Mouse (Mus musculus): Measurements from ENCODE around the gene Frmd8. TPM values are rescaled to one million over a fixed set of nuclear protein-coding genes. Genes with fewer than 3 reads are reported as not detected.

Frmd8 gene
- polyA plus RNA-seq, 1 experiment from 2014 or later: 21.2 TPM

Other genes starting within 250 kb of the Frmd8 start
- gene Rela, start 237.8 kb downstream of the Frmd8 start, polyA plus RNA-seq (2014; fragmentation: Nextera tagmentation; extraction: Ambion mirVana): 40.9 and 41.4 TPM in 2 replicates
- 19.0 and 19.4 TPM in 2 replicates for gene Sipa1, start 211.6 kb downstream of the Frmd8 start, polyA plus RNA-seq (2014; fragmentation: Nextera tagmentation; extraction: Ambion mirVana)
- 14.9 and 17.4 TPM in 2 replicates for gene Map3k11, start 186.5 kb downstream of the Frmd8 start, polyA plus RNA-seq (2014; fragmentation: Nextera tagmentation; extraction: Ambion mirVana)
- gene Pcnx3, start 186.4 kb downstream of the Frmd8 start, polyA plus RNA-seq (2014; fragmentation: Nextera tagmentation; extraction: Ambion mirVana): 29.1 and 32.2 TPM in 2 replicates
- not detected in 2 replicates for gene Kcnk7, start 170.9 kb downstream of the Frmd8 start, polyA plus RNA-seq (2014; fragmentation: Nextera tagmentation; extraction: Ambion mirVana)
- 5.8 and 6.1 TPM in 2 replicates for gene Ehbp1l1, start 149.0 kb downstream of the Frmd8 start, polyA plus RNA-seq (2014; fragmentation: Nextera tagmentation; extraction: Ambion mirVana)
- gene Fam89b, start 145.6 kb downstream of the Frmd8 start, polyA plus RNA-seq (2014; fragmentation: Nextera tagmentation; extraction: Ambion mirVana): 147 and 152 TPM in 2 replicates
- 3.0 and 9.7 TPM in 2 replicates for gene Ltbp3, start 134.4 kb downstream of the Frmd8 start, polyA plus RNA-seq (2014; fragmentation: Nextera tagmentation; extraction: Ambion mirVana)
- gene Scyl1, start 103.9 kb downstream of the Frmd8 start, polyA plus RNA-seq (2014; fragmentation: Nextera tagmentation; extraction: Ambion mirVana): 65.8 and 66.6 TPM in 2 replicates
- 1.5 TPM in 2 replicates for gene Slc25a45, start 2.5 kb upstream of the Frmd8 start, polyA plus RNA-seq (2014; fragmentation: Nextera tagmentation; extraction: Ambion mirVana)
- 4.7 and 5.1 TPM in 2 replicates for gene Tigd3, start 18.9 kb upstream of the Frmd8 start, polyA plus RNA-seq (2014; fragmentation: Nextera tagmentation; extraction: Ambion mirVana)
- 209 and 218 TPM in 2 replicates for gene Dpf2, start 37.7 kb upstream of the Frmd8 start, polyA plus RNA-seq (2014; fragmentation: Nextera tagmentation; extraction: Ambion mirVana)
- 1.5 and 2.2 TPM in 2 replicates for gene Cdc42ep2, start 49.5 kb upstream of the Frmd8 start, polyA plus RNA-seq (2014; fragmentation: Nextera tagmentation; extraction: Ambion mirVana)
- gene Pola2, start 88.9 kb upstream of the Frmd8 start, polyA plus RNA-seq (2014; fragmentation: Nextera tagmentation; extraction: Ambion mirVana): 109 and 111 TPM in 2 replicates
- not detected in 2 replicates for gene Slc22a20, start 110.9 kb upstream of the Frmd8 start, polyA plus RNA-seq (2014; fragmentation: Nextera tagmentation; extraction: Ambion mirVana)
- gene Capn1, start 140.6 kb upstream of the Frmd8 start, polyA plus RNA-seq (2014; fragmentation: Nextera tagmentation; extraction: Ambion mirVana): 3.6 and 4.5 TPM in 2 replicates
- gene Syvn1, start 171.3 kb upstream of the Frmd8 start, polyA plus RNA-seq (2014; fragmentation: Nextera tagmentation; extraction: Ambion mirVana): 30.3 and 32.2 TPM in 2 replicates
- 95.3 and 98.6 TPM in 2 replicates for gene Mrpl49, start 182.5 kb upstream of the Frmd8 start, polyA plus RNA-seq (2014; fragmentation: Nextera tagmentation; extraction: Ambion mirVana)
- gene Fau, start 182.6 kb upstream of the Frmd8 start, polyA plus RNA-seq (2014; fragmentation: Nextera tagmentation; extraction: Ambion mirVana): 894 and 914 TPM in 2 replicates
- 37.8 and 40.3 TPM in 2 replicates for gene Znhit2, start 185.9 kb upstream of the Frmd8 start, polyA plus RNA-seq (2014; fragmentation: Nextera tagmentation; extraction: Ambion mirVana)
- 21.6 and 25.2 TPM in 2 replicates for gene Tm7sf2, start 193.1 kb upstream of the Frmd8 start, polyA plus RNA-seq (2014; fragmentation: Nextera tagmentation; extraction: Ambion mirVana)
- gene Vps51, start 202.0 kb upstream of the Frmd8 start, polyA plus RNA-seq (2014; fragmentation: Nextera tagmentation; extraction: Ambion mirVana): 50.7 and 52.1 TPM in 2 replicates
- gene Tmem262, start 204.8 kb upstream of the Frmd8 start, polyA plus RNA-seq (2014; fragmentation: Nextera tagmentation; extraction: Ambion mirVana): not detected in 2 replicates
- 2.1 and 2.9 TPM in 2 replicates for gene Gm28374, start 207.0 kb upstream of the Frmd8 start, polyA plus RNA-seq (2014; fragmentation: Nextera tagmentation; extraction: Ambion mirVana)
- gene Zfpl1, start 209.7 kb upstream of the Frmd8 start, polyA plus RNA-seq (2014; fragmentation: Nextera tagmentation; extraction: Ambion mirVana): 73.5 and 82.1 TPM in 2 replicates
- 60.5 and 63.8 TPM in 2 replicates for gene Cdca5, start 209.7 kb upstream of the Frmd8 start, polyA plus RNA-seq (2014; fragmentation: Nextera tagmentation; extraction: Ambion mirVana)
- 0.70 TPM in 1 of 2 replicates, not detected in the other for gene AC131692.1, start 219.1 kb upstream of the Frmd8 start, polyA plus RNA-seq (2014; fragmentation: Nextera tagmentation; extraction: Ambion mirVana)
- gene Naaladl1, start 230.5 kb upstream of the Frmd8 start, polyA plus RNA-seq (2014; fragmentation: Nextera tagmentation; extraction: Ambion mirVana): 0.47 and 0.87 TPM in 2 replicates
- 65.4 and 65.8 TPM in 2 replicates for gene Sac3d1, start 243.4 kb upstream of the Frmd8 start, polyA plus RNA-seq (2014; fragmentation: Nextera tagmentation; extraction: Ambion mirVana)

Data from limb, embryonic 11.5 days (tissue).